Mouse (Mus musculus): ENCODE data around the gene Tbc1d9. TPM values are rescaled to one million over a fixed set of nuclear protein-coding genes. Genes with fewer than 3 reads are reported as not detected.
"Not testable (repeated sequence)": the region's sequence is repeated elsewhere in the genome, so short reads cannot be mapped to it uniquely, and the experiment has no call there.

Tbc1d9 gene
- total RNA-seq, 2 experiments from 2014 or later, result 64.3 to 65.7 TPM

DNA sequence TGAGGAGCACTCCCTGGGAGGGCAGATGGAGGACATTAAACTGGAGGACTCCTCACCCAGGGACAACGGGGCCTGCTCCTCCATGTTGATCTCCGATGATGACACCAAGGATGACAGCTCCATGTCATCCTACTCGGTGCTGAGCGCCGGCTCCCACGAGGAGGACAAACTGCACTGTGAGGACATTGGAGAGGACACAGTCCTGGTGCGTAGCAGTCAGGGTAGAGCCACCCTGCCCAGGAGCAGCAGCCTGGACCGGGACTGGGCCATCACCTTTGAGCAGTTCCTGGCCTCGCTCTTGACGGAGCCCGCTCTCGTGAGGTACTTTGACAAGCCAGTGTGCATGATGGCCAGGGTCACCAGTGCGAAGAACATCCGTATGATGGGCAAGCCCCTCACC is 106.0 kb downstream of the Tbc1d9 start:
- no peak overlapping the region for H3K27ac ChIP-seq
- no peak for TF ChIP-seq CTCF (conservative IDR thresholded peaks at IDR 0.05)
- no peak overlapping the region for H3K4me3 ChIP-seq
- DNase-seq (ENCODE audit: low spot score in 2 of 2), result no peak

DNA sequence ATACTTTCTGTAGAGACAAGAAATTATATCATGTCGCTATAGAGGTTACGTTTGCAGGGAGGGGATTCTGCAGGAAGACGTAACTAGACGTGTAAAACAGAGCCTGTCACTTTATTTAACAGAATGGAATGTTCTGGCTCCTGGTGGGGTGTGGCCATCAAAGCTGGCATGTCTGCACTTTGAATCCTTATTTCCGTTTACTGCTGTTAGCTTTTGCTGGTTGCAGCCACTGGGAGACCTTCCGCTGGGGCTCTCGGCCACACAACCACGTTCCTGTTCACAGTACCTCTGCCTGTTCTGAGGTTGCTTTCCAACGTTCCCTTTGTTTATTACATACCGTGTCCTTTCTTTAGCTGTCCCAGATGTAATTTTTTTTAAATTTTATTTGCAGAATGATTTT is 107.3 kb downstream of the Tbc1d9 start:
- Histone ChIP-seq H3K4me3 (no peak overlapping the region), H3K27ac (no peak overlapping the region)
- TF ChIP-seq CTCF (conservative IDR thresholded peaks at IDR 0.05), result no peak
- no peak for DNase-seq (ENCODE audit: low spot score in 2 of 2)

DNA sequence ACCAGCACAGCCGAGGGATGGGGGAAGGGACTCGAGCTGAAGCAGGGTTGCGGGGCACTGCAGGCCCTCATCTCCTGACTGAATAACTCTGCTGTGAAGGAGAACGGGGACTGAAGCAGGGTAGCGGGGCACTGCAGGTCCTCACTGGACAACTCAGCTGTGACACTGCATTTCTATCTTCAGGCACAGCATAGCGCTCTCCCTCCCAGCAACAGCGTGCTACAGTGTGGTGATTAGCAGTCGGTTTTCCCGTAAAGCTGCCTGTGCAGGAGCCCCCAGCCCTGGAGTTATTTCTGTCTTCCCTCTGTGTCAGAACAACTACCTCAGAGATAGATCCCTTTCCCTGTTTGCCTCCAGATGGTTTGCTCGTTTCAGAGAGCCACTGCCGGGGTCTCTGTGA is 109.3 kb downstream of the Tbc1d9 start:
- no peak for DNase-seq (ENCODE audit: low spot score in 2 of 2)
- no peak overlapping the region for H3K4me3 ChIP-seq
- TF ChIP-seq CTCF (conservative IDR thresholded peaks at IDR 0.05), result no peak
- no peak overlapping the region for H3K27ac ChIP-seq

DNA sequence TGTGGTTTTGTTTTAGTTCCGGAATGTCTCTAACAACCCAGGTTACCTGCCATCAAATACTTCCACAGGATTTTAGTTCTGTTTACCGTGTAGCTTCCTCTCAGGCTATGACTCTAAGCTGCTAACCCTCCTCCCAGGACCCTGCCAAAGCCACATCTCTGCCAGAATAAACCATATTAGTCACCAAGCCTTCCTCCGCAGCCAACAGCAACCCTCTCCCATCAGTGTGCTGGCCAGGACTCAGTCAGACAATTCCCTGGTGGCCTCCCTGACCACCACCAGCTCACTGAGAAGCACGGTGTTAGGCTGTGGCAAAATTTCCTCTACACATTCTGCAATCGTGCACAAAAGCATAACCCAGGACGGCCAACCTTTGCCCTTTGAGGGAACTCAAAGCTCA is 113.3 kb downstream of the Tbc1d9 start:
- no peak for DNase-seq (ENCODE audit: low spot score in 2 of 2)
- Histone ChIP-seq H3K4me3 (no peak overlapping the region), H3K27ac (no peak overlapping the region)
- TF ChIP-seq CTCF (conservative IDR thresholded peaks at IDR 0.05), result no peak

DNA sequence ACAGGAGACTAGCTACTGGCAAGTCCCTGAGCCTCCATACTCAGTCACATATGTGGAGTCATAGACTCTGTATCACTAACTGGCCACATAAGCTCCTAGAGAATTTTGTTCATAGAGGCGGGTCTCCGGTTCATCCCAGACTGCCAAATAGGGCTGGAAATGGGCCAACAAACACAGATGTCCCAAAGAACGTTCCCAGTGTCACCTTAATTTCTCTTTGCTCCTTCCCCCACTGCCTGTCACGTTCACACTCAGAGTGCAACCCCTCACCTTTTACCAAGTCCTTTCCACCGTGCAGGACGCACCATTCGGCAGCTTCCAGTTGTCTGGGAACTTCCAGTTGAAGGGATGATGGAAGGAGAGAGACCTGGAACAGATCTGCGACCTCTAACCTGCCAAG is 120.2 kb downstream of the Tbc1d9 start:
- H3K27ac ChIP-seq, result no peak overlapping the region
- TF ChIP-seq CTCF (conservative IDR thresholded peaks at IDR 0.05), result no peak
- no peak overlapping the region for H3K4me3 ChIP-seq
- no peak for DNase-seq (ENCODE audit: low spot score in 2 of 2)

DNA sequence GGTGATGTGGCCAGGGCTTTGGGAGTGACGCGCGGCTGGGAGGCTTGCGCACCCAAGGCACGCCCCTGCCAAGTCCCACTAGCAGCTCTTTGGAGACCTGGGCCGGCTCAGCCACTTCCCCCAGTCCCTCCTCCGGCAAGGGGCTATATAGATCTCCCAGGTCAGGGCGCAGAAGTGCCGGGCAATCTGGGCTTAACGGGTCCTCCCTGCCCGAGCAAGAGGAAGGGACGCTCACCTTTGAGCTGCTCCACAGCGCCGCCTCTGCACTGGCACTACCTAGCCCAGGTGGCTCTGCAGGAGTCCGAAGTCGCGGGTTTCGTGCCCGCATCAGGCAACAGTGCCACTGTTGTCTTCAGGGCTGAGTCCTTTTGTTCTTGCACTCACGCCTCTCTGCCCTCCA is 125.0 kb downstream of the Tbc1d9 start, which contains the start of gene Ucp1:
Gene Ucp1 (plus strand): TSS at position 177 of the 400 bp plus-strand sequence.
- H3K4me3 ChIP-seq, result peak within 1 kb of the TSS; percentile 27; the same call in 1 of the 2 replicates

DNA sequence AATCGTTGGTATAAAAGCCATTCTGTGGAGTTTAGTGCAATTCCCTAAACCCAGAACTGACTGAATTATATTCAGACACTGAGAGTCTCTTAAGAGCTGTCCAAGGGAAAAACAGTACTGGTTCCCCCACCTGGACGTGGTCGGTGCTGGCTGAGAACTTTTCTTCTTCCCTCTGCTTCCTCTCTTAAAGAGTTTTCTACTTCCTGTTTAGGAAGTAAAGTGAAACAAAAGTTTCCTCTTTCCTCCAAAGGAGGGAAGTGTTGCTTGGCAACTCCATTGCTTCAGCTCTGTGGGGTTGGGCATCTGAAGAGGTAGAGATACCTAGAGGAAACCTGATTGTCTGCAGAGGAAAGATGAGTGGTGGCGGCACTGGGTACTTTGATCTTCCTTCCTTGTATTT is 132.2 kb downstream of the Tbc1d9 start:
- no peak for TF ChIP-seq CTCF (conservative IDR thresholded peaks at IDR 0.05)

More for the DNA sequence above, 125.0 kb downstream of the Tbc1d9 start, which contains the start of gene Ucp1:
- 0 out of 2 replicates have a peak, but pooled peaks have one; percentile 11 for TF ChIP-seq CTCF (conservative IDR thresholded peaks at IDR 0.05)
- DNase-seq (ENCODE audit: low spot score in 2 of 2), result no peak
- H3K27ac ChIP-seq, result no peak within 1 kb of the TSS

DNA sequence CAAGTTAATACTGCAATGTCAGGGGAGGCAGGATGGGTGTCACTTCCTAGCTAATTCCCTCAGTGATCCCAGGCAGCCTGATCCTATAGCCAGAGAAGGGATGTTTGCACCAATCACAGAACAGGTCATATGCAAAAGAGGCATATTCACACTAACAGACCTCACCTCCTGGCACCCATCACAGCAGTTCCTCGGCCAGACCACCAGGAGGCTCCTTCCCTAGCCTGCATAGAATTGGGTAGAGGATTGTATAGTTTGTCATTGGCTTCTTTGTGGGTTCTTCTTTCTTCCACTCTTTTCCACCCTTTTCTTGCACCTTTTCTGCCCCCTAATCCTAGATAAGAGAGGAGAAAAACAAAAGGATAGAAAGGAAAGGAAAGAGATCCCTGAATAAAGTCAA is 135.0 kb downstream of the Tbc1d9 start:
- Histone ChIP-seq H3K4me3 (no peak overlapping the region), H3K27ac (no peak overlapping the region)
- no peak for DNase-seq (ENCODE audit: low spot score in 2 of 2)
- TF ChIP-seq CTCF (conservative IDR thresholded peaks at IDR 0.05), result peak; percentile 61

More for the DNA sequence above, 132.2 kb downstream of the Tbc1d9 start:
- Histone ChIP-seq H3K4me3 (no peak overlapping the region), H3K27ac (no peak overlapping the region)
- DNase-seq (ENCODE audit: low spot score in 2 of 2), result no peak

DNA sequence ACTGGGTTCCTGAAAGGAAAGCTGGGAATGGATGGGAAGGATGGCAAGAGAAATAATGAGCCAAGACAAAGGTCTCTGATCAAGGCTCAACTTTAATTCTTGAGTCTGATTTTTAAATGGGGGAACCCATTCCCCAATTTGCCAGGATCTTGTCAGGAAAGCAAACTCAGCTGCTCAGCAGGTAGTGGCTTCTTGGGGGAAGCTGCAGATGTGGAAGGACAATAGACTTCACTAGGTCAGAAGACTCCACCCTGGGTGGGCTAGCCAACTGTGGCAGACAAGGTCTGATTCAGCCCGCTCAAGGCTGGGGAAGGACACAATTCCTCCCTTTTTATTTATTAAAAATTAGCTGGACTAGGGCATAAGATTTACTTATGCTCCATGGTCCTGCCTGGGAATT is 139.8 kb downstream of the Tbc1d9 start:
- no peak for TF ChIP-seq CTCF (conservative IDR thresholded peaks at IDR 0.05)
- H3K4me3 ChIP-seq, result no peak overlapping the region
- DNase-seq (ENCODE audit: low spot score in 2 of 2), result no peak
- H3K27ac ChIP-seq, result no peak overlapping the region

DNA sequence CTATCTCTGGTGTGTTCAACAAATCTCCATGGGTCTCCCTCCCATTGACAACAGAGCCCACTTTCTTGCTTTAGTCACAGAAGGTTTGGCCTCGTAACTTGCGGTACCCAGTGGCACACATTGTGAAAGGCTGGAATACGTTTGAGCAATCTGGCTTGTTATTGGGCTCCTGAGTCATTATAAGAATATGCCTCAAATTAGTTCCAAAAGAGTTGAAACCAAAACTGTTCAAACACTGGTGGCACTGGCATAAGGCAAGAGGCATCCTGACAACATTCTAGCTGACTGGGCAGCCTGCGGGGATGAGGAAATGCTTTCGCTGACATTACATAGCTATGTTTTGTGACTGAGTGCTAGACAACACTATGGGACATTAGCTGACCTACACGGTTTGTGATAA is 144.7 kb downstream of the Tbc1d9 start:
- no peak for TF ChIP-seq CTCF (conservative IDR thresholded peaks at IDR 0.05)

DNA sequence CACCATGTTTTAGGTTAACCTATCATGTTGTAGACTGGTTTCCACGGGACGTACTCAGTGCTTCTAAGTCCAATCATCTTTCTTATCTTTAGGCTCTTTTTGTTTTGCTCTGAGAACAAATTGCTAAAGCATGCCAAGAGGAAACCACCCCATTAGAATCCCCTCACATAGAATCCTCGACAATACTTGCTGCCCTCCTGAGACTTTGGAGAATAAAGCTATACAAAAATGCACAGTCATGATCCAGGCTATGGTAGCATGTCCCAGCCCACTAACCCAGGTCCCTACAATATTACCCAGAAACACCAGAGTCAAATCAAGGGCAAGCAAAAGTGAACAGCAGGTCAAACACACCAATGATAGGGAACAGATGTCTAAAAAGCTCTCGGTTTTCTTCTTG is 149.9 kb downstream of the Tbc1d9 start:
- not testable (repeated sequence) for H3K27ac ChIP-seq; DNase-seq (ENCODE audit: low spot score in 2 of 2); H3K4me3 ChIP-seq

More for the DNA sequence above, 144.7 kb downstream of the Tbc1d9 start:
- DNase-seq (ENCODE audit: low spot score in 2 of 2), result no peak
- no peak overlapping the region for H3K4me3 ChIP-seq
- H3K27ac ChIP-seq, result no peak overlapping the region

DNA sequence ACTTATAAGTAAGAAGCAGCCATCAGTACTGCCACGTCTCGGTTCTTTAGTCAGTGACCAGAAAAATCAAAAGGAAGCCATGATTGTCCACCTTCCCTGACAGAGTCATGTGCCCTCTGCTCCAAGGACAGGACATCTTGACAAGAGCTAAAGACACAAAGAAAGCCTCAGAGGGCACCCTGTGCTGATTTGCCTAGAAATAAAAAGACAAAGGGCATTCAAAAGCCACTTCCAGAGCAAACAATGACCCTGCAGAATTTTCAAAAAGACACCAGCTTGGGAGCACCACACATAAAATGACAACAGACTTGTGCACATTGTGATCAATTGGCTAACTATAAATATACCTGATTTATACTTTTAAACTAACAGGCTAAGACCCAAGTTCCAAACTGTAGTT is 150.5 kb downstream of the Tbc1d9 start:
- no peak overlapping the region for H3K27ac ChIP-seq
- H3K4me3 ChIP-seq, result no peak overlapping the region
- no peak for TF ChIP-seq CTCF (conservative IDR thresholded peaks at IDR 0.05)
- no peak for DNase-seq (ENCODE audit: low spot score in 2 of 2)

DNA sequence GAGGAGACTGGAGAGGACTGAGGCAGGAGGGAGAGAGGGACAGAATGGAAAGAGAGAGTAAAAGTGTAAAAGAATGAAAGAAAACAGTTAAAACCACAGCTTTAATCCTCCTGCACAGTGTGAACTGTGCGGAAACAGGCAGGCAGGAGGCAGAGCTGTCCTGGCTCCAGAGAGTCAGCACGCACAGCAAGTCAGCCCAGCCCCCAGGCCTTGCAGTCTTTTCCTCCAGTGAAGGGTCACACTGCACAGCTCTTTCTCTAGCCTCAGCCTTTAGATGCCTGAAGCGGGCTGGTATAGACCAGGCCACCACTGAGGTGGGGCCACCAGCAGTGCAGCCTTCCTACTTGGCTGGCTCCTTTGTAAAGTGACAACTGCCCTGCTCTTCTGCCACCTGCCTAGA is 155.4 kb downstream of the Tbc1d9 start:
- no peak for TF ChIP-seq CTCF (conservative IDR thresholded peaks at IDR 0.05)
- H3K4me3 ChIP-seq, result no peak overlapping the region
- H3K27ac ChIP-seq, result no peak overlapping the region
- no peak for DNase-seq (ENCODE audit: low spot score in 2 of 2)

DNA sequence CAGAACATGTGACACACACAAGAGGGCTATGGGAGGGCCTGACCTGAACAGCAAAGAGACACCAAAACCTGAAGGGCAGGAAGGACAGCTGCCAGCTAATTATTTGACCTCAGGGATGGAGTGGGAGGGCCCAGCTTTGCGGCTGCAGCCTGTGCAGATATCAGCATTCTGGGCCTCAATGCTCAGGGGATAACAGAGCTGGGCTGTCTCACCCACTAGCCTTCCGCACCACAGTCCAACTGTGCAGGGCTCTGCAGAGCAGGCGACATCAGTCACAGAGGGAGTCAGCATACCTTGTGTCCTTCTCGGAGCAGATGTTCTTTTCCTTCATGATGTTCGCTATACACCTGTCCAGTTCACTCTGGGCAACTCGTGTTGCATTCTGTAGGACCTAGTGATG is 157.2 kb downstream of the Tbc1d9 start:
- Histone ChIP-seq H3K27ac (no peak overlapping the region), H3K4me3 (no peak overlapping the region)
- no peak for DNase-seq (ENCODE audit: low spot score in 2 of 2)
- no peak for TF ChIP-seq CTCF (conservative IDR thresholded peaks at IDR 0.05)

Other genes starting within 250 kb of the Tbc1d9 start
- 1 to 10 TPM; 1.1 to 1.4 TPM for gene Gm10645, start 818 bp downstream of the Tbc1d9 start, total RNA-seq (2021)
- not detected for gene Ucp1, start 125.0 kb downstream of the Tbc1d9 start, total RNA-seq (2021)
- 10 to 100 TPM; 14.7 to 16.6 TPM for gene Elmod2, start 167.1 kb downstream of the Tbc1d9 start, total RNA-seq (2021)
- gene Mgat4d, start 183.1 kb downstream of the Tbc1d9 start, total RNA-seq (2021), result not detected
- gene Clgn, start 224.5 kb downstream of the Tbc1d9 start, total RNA-seq (2021), result 1 to 10 TPM; 7.8 to 8.3 TPM

All from layer of hippocampus, adult 2 months (tissue).